Mouse (Mus musculus): ENCODE results near the gene Gpc5.

Gene Gpc5

GRCm38 (mm10) chr14:116384602-116385001, 1292.6 kb downstream of the Gpc5 start:
- no peak for DNase-seq

GRCm38 (mm10) chr14:116415511-116415910, 1323.5 kb downstream of the Gpc5 start:
- no peak for DNase-seq

GRCm38 (mm10) chr14:116448219-116448618, 1356.2 kb downstream of the Gpc5 start:
- no peak for DNase-seq

GRCm38 (mm10) chr14:116453356-116453755, 1361.3 kb downstream of the Gpc5 start:
- no peak for DNase-seq

GRCm38 (mm10) chr14:116456211-116456610, 1364.2 kb downstream of the Gpc5 start:
- no peak for DNase-seq

GRCm38 (mm10) chr14:116473378-116474179, 1381.6 kb downstream of the Gpc5 start:
- no peak for DNase-seq

GRCm38 (mm10) chr14:116494285-116494850, 1402.4 kb downstream of the Gpc5 start:
- DNase-seq = no peak

GRCm38 (mm10) chr14:116538216-116538615, 1446.2 kb downstream of the Gpc5 start:
- DNase-seq = no peak

GRCm38 (mm10) chr14:116543746-116544145, 1451.7 kb downstream of the Gpc5 start:
- no peak for DNase-seq

GRCm38 (mm10) chr14:116551401-116551800, 1459.4 kb downstream of the Gpc5 start:
- DNase-seq = no peak

GRCm38 (mm10) chr14:116553316-116553715, 1461.3 kb downstream of the Gpc5 start:
- no peak for DNase-seq

GRCm38 (mm10) chr14:116558141-116558800, 1466.3 kb downstream of the Gpc5 start:
- no peak for DNase-seq

GRCm38 (mm10) chr14:116559990-116560389, 1468.0 kb downstream of the Gpc5 start:
- DNase-seq = no peak
